Mouse (Mus musculus) layer of hippocampus, adult 9-11 months (tissue): ENCODE results near the gene Tm4sf1.
A peak's percentile ranks its signal among the peaks of the same experiment; 100 is the strongest.

ENCODE experiments used
- DNase-seq: peaks from one replicate; pipeline ENCODE4 v3.0.0; 2022

The Tm4sf1 gene

DNA sequence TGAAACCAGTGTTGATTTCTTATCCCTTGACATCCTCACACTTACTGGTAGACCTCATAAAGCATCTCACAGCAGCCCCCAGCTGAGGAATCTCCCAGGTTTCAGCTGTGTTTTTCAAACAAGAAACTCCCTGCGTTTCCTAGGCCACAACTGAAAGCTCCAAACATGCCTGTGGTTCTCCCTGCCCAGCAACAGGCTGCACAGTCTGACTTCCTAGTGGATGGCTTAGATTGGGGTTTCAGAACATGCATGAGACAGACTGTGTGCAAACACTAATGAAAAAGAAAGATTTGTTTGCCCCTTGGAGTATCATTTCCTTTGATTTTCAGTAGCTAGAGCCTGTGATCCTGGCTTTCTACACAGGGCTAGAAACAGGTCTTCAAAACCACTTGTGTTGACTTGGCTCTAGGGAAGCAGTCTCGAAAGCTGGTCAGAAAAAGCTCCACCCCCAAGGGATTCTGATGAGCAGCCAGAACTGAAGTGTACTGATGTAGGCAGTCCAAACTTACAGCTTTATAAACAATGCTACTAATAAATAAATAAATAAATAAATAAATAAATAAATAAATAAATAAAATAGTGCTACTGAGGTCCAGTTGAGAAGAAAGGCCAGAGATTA, at the start of gene Tm4sf1:
Gene Tm4sf1, minus strand, starts transcription at position 68 of the 619 bp plus-strand sequence.
- no peak for DNase-seq

DNA sequence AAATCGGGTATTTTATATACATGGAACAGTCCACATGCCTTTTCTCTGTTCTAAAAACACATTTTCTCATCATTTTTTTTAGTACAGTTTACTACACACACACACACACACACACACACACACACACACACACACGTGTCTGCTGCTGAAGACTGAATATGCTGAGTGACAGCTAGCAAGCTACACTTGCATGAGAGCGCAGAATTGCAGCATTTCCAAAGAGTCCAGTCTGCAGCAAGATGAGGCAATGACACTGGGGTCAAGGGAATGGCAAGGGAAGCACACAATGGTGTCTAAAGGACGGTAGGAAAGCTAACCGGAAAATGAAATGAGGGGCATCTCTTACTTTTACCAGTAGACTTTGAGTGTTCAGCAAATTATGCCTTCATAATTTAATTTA, 43.0 kb upstream of the Tm4sf1 start:
- DNase-seq = no peak

DNA sequence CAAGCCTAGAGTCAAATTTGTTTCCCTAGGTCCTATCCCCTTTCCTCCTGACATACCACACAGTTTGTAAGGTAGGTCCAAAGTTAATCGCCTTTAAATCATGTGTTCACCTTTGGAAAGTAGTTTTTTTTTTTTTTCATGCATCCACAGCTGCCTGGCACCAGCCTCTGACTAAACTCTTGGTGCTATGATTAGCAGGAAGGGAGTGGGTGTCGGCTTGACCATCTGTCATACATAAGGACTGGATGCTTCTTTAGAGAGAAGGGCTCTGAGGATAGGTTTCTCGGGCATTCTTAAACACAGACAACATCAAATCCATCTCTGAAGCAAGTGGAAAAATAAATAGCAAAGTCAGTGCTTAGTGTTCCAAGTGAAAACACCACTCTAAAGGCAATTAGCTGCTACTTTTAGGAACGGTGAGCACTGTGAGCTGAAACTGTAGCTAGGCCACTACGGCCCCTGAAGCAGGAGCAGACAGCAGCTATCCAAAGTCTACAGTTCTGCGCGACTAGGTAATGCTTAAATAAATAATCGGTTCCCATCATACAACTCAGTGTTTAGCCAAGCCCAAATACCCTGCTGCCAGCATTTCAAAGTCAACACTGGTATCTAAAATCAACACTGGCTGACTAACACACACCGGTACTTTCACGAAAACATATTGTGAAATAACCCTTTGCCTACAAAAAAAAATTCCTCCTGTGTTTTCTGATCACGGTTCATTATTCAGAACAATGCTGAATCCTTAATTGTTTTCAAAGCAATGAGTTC, 42.2 kb upstream of the Tm4sf1 start:
- peak; percentile 31 for DNase-seq

DNA sequence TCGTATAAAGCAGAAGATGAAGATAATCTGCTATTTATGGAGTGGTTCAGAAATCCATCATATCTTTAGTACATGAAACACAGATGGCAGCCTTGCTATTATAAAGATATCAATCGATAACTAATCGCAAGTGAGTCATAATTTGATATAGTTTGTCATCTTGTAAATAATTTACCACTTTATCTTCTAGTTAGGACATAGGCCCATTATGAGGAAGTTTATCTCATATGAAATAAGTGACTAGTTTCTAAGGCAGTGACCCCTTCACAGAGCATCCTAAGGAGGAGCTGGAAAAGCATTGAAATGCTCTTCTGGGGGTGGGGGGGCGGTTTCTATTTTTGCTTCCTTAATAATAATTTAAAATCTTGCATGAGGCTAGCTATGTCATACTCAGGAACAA, 41.2 kb upstream of the Tm4sf1 start:
- no peak for DNase-seq

DNA sequence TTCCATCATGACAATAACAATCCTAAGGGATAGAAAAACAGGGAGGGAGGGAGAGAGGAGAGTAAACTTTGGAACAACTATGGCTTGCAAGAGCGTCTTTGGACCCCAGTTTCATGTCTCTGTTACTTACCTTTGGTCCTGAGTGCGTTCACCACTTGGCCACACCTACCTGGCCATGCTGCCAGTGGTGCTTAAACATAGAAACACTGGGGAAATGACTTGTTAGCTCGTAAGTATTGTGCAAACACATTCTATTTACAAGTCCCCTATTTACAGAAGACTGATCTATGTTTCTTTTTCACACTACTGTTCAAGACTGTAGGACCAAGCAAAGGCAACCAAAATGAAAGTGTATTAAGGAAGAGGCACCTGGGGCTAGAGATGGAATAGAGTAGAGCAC, 39.5 kb upstream of the Tm4sf1 start:
- DNase-seq = no peak

DNA sequence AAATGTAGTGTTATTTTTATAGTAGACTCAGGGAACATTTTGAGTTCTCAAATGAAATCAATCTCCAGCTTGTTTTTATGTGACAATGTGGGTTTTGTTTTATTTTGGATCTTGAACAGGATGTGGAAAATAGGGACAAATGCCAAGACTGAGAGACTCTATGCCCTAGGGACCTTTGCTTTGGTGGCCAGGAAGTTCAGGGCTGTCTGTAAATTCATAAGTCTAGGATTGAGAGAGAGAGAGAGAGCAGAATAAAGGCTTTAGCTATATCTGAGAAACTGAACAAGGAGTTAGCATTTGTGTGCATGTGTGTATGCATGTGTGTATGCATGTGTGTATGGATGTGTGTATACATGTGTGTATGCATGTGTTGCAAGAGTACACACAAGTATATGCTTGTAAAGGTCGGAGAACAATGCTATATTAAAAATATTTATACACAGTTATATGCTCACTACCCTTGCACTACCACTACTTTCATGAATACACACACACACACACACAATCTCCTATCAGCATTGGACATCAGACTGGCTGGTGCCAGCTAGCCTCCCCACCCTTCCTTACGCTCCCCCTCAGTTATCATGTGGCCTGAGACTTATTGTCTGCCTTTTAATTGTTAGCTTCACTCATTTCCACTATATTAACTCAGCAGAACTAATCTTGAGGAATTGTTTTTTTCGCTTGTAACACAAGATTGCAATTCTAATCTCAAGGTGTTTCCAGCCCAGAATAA, 33.5 kb upstream of the Tm4sf1 start:
- DNase-seq = no peak

DNA sequence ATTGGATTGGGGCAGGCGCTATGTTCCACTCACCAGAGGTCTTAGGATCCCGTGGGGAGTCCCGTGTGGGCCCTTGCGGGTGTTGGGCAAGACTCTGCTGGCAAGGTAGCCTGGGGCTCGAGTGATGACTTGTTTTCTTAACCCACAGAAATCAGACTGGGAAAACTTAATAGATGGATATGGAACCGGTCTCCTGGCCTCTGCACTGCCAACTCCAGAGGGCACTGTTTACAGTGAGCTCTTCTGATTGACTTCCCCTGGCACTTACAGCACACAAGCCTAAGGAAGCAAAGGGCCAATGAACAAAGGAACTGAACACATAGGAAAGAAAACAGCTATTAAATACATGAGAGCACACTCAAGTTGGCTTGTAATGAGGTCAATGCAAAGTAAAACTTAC, 26.2 kb upstream of the Tm4sf1 start:
- no peak for DNase-seq

DNA sequence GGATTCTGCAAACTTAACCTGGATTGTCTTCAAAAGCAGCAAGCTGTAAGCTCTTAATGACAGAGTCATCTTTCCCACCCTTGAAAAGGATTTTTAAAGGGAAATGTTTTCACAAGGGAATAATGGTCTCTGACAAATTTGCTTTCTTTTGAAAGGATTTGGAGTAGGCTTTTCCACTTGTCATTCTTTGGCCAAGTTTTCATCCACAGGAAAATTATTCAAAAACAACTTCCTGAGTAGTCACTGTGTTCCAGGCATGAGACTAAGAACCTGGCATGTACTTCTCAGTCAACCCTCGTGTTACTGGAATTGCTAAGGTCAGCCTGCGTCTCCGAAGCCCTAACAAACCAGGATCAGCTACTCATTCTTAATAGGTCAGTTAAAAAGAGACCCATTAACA, 5.3 kb upstream of the Tm4sf1 start:
- no peak for DNase-seq

DNA sequence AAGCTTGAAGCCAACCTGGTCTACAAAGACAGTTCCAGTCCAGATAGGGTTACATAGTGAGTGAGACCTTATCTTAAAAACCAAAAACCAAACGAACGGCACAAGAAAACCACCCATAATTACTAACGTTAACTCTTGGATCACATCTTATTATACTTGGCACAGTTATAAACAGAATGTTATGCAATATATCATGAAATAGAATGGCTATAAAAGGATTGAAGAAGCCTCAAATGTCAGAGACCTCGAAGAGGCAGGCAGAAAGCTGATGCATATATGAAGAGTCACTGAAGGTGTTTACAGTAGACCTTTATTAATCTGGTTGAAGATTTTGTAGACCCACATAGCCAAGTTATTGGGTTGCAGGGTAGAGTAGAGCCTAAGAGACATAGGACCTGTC, 3.8 kb upstream of the Tm4sf1 start:
- DNase-seq = no peak

DNA sequence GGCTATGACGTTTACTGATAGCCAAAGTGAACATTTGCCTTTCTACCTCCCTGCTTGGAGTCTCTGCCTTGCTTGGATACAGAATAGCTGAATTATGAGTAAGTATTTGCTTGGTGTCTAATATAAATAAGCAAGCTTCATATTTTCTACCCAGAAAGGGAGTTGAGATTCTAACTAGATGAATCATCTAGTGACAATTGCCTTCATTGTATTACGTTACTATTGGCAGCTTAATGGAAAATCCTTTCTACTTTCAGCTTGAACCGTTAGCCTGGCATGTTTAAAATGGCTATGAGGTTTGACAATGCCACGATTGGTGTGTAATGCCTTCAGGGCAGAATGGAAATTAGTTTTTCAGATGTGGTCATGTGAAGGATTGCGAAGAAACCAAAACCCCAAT, 2.7 kb upstream of the Tm4sf1 start:
- DNase-seq = no peak

DNA sequence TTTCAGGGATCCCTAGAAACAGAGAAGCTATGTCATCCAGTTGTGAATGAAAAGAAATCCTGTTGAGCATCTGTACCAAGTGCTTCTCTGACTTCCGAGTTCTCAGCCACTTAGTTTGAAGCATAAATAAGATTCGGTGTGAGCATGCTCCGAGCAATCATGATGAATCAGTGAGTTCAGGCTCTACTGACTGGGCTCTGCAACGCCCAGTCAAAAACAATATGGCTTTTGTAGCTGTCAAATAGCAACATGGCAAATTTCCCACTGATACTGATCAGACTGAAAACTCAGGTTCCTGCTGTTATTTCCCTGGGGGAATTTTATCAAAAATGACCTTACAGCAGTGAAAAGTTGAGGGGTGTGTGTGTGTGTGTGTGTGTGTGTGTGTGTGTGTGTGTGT, 2.3 kb upstream of the Tm4sf1 start:
- DNase-seq = no peak

DNA sequence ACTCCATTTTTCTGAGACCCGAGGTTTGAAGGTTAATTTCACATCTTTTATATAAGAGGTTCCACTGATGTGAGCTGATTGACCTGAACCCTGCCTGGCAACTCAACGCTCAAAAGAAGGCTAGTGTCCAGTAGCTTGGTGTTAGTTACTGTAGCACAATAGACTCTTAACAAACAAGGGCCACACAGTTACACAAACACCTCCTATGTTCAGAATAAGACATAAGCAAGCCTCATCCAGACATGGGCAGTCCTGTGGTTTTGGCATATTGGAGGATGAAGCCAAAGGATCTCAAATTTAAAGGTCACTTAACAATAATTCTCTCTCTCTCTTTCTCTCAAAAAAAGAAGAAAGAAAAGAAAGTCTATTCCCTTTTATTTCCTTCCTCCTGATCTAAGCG, 1.7 kb upstream of the Tm4sf1 start:
- DNase-seq = no peak

DNA sequence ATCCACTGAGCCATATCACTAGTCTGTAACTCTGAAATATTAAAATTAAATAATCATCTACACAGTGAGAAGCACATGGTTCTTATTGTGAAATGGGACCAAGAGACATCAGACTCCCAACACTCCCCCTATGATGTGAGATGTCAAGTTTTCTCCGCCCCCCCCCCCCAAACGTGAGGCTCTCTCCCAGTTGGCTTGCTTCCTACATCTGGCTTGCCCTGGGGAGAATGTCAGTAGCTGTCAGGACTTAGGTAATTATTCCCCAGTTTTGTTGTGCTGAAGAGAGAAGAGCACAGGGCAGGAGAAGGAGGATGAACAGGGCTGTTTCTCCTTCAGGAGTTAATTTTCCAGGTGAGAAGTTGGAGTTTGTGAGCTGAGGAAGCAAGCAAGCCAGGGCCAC, 1.1 kb upstream of the Tm4sf1 start:
- no peak for DNase-seq

DNA sequence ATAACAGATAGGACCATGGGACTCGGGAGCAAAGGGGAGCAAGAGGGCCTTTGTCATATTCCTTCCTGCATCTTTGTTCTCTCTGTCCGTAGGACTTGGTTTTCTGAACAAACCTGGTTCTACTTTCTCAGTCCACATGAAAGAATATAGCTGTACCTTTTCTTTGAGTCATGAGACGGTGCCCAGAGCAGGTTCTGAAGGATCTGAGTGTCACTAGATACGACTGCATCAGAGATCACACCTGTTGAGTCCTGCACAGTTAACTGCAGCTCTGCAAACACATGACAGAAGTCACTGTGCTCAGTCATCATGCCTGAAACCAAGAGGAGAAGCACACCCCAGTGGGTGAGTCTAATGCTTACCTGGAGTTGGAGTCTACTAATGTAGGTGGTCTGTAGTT, 422 bp downstream of the Tm4sf1 start:
- no peak for DNase-seq

DNA sequence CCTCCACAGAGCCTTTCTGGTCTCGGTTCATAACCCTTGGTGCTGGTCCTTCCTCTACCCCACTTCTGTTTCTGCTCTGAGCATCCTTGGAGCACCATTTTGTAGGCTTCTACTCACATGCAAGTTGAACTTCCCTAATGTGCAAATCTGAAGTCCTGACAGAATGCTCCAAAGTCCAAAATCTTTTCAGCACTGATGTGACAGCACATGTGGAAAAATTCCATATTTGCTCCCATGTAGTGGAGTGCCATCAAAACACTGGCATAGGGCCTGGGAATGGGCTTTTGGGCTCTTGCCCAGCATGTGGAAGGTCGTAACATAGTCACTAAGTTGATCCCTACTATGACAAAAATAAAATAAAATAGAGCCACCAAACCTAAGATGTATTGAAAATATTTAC, 3.8 kb downstream of the Tm4sf1 start:
- no peak for DNase-seq

DNA sequence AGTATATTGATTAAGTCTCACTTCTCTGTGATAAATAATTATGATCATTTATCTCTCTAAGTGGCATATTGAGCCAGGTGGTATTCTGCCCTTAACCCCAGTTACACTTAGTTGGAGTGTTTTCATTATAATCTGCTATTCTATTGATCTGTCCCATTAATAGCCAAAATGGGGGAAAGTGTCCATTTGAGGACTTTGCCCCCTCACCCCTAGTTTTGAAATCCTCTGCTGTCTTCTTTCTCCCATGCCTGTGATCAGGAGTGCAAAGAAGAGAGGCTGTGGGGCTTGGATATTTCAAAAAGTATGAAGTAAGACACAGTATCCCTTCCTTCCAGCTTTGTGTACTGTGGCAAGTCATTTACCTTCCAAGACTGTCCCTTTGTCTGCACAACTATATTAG, 5.2 kb downstream of the Tm4sf1 start:
- no peak for DNase-seq

DNA sequence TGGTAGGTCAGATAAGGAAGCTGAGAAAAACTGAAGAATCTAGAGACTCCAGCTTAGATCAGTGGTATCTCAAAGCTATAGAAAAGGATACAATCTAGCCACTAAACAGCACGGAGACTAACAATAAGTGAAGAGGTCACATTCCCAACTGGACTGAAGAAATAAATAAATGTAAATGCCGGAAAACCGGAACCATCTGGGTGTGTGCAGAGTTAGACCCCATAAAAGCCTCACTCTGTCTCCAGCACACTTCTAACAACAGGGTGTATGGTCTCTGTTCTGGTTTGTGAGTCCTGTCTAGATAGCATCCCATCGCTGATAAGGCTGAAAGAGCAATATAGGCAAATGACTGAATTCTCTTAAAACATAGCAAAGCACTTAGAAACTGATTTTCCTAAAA, 6.2 kb downstream of the Tm4sf1 start:
- DNase-seq = no peak

DNA sequence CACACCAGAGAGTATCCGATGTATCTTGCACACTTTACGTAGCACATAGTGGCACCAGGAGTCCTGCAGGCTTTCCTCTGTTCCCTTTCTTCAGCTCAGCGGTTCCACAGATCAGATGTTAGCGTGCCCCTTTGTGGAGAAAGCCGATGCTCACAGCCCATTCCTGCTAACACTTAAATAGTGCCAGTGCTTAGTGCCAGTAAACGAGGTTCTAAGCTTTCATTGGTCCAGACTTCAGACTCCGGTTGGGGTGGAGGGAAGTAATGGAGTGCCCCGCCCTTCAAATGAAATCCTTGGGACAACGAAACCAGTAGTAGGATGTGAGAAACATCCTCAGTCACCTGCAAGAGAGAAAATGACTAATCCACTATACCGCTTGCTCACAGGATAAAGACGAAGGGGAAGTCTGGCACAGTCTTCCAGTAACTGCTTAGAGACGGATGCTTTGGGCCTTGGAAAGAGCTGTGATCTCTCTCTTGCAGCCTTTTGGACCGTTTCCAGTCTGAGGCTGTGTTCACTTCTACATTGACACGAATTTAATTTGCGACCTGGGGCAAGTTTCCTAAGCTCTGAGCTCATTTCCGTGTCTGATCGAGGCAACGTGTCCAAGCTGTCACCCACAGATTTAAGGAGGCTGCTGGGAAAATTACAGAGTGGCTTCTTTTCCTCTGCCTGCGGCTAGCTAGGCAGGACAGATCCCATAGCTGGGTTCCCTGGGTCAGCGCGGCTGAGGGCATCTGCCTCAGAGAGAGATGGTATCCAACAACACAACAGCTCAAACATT, 6.9 kb downstream of the Tm4sf1 start:
- DNase-seq = no peak

DNA sequence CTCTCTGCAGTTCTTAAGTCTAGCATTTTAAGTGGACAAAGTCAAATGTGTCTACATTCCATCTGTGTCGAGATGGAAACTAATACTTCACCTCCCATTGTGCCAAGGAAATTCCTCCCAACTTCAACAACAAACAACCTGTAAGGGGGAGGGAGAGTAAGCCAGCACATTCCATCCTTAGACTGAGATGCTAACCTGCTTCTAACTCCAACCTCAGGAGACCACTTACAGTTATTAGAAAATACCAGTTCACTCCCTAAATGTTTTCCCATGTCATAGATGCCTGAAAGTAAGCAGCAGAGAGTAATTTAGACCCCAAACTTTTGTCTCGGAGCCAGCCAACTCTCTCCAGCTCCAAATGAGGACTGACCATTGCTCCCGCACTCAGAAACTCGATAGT, 7.9 kb downstream of the Tm4sf1 start:
- DNase-seq = no peak

DNA sequence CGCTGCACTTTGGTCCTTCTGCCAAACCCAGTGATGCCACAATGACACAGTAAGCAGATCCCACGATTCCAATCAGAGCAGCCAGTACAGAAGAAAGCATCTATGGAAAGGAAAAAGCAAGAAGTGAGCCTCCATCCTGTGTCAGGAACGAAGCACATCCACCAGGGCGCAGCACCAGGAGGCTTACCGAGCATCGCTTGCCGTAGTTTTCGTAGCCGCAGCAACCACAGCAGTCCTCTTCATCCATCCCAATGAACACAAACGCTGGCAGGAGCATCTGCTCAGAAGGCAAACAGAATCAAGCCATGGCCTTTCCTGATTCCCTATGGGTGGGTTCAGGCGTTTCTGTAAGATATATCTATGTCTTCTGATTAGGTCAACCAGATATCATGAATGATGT, 9.0 kb downstream of the Tm4sf1 start:
- DNase-seq = no peak

DNA sequence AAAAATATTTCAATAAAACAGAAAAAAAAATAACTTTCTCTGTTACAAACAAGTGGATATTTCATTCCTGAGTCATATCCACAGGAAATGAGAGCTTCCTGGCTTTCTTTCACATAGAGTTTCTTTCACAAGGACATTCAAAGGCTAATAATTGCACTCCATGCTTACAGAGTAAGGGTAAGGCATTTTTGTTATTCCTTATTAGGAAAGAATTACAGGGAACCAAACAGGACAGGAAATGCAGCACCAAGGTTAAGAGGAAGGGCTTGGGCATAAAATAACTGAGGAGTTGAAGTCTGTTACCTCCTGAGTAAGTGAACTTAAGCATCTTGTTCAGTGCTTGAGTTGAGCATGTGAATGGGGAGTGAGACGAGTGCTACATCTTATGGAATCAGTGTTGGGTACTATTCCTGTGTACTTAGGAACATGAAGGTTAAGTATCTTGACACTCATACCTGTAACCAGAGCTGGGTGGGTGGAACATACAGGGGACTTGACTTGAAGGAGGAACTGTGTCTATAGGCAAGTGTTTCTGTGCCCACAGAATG, 12.8 kb downstream of the Tm4sf1 start:
- no peak for DNase-seq

DNA sequence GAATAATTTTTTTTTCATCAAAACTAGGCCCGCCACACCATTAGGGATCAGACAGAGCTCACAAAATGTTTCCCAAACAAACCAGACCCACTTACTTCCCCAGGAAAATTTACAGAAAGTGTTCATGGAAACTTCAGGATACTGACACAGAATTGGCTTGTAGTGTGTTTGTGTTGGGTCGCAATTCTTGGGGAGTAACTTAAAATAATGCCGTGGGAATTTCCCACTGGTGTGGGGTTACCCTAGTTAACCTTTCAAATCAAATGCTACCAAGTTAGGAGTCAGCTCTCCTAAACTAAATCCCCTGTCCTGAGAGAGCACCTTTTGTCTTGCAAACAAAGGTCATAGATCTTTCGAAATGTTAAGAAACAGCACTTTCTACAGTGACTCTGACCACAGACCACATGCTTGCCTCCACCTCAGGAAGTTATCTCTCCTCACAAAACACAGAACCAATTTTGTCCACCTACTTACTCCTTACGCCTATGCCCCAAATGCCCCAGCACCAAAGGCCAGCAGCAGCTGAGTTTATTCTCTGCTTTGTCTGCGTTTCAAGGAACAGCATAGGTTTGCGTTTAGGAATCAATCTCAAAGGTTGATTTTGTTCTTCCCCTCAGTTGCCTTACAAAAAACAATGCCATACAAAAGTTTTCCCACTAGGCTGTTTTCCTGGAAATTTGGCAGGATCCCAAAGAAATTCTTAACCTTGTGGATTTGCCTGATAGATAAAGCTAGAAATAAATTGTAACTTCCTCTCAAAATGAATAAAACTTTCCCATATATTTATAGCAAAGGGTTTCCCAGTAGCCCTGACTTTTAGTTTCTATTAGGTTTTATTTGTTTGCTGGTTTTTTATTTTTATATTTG, 13.7 kb downstream of the Tm4sf1 start:
- DNase-seq = no peak
